Mouse (Mus musculus) spleen, postnatal 36 days (tissue): Measurements from ENCODE around the gene Ap1b1.
"Not testable (repeated sequence)": the region's sequence is repeated elsewhere in the genome, so short reads cannot be mapped to it uniquely, and the experiment has no call there.

ENCODE experiments used
- DNase-seq, 2 experiments: peaks; one replicate each; pipeline ENCODE4 v3.0.0; 2022; ENCODE audit warnings: low spot score in 2 of 2, mixed read lengths in 1 of 2

The Ap1b1 gene

DNA sequence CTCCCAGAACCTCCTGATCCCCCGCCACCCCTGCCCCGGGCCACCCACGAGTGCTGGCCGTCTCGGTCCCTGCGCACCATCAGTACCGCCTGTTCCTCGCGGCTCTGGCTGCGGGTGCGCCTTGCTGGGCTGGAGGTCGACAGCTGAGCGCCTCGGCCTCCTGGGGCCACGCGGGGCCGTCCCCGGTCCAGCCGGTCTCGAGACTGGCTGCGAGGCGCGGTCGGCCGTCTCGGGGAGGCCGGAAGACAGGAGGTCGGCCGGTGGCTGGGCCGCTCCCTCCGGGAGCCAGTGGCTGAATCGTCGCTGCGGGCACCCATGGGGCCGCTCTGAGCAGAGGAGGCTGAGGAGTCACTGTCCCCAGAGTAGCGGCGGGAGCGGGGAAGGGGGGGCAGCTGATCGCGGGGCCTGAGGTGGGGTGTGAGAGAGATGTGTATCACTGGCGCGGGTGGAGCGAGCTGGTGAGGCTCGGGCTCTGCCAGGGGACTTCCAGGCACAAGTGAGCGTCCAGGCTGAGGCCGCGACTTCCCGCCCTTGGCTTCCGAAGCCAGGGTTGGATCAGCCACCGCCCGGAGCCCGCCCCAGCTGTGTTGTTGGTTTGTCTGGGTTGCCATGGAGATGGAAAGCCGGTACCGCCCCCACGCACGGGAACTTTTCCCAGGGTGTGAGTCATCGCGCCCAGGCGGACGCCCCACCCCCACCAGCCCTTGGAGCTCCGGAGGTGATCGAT is 75.0 kb downstream of the Ap1b1 start:
- peak; percentile 66 to 67 for DNase-seq

- DNase-seq = no peak
These were observed 75.7 kb downstream of the Ap1b1 start for GRCm38 (mm10) chr11:5062326-5062725.

- no peak for DNase-seq
These were observed 76.4 kb downstream of the Ap1b1 start for GRCm38 (mm10) chr11:5062860-5063505.

DNA sequence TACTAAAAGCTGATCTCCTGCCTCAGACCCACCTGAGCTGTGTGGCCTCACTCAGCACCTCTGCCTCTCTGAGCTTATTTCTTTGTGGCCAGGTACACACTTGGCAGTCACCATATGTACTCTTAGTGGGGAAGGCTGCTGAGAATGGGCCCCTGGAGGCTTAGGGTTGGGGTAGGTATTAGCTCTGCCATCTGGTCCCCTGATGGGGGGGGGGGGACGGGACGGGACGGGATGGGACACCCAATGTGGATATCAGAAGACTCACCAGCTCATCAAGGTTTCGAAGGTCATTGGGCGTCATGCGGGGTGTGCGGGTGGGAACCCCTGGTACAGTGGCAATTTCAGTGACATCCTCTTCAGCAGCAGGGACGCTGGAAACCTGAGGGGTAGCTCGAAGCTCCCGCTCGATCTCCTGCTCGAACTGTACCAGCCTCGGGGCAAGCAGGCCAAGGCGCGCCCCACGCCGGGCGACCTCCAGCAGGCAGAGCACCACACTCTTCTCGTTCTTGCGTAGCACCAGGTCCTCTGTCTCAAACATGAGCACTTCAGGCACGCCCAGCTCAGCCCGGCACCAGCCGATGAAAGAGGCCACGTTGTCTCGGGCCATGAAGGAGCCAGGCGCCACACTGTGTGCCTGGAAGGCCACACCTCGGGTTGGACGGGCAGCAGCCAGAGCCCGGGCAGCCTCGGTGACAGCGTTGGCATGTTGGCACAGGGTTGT is 77.1 kb downstream of the Ap1b1 start:
- DNase-seq = no peak

DNA sequence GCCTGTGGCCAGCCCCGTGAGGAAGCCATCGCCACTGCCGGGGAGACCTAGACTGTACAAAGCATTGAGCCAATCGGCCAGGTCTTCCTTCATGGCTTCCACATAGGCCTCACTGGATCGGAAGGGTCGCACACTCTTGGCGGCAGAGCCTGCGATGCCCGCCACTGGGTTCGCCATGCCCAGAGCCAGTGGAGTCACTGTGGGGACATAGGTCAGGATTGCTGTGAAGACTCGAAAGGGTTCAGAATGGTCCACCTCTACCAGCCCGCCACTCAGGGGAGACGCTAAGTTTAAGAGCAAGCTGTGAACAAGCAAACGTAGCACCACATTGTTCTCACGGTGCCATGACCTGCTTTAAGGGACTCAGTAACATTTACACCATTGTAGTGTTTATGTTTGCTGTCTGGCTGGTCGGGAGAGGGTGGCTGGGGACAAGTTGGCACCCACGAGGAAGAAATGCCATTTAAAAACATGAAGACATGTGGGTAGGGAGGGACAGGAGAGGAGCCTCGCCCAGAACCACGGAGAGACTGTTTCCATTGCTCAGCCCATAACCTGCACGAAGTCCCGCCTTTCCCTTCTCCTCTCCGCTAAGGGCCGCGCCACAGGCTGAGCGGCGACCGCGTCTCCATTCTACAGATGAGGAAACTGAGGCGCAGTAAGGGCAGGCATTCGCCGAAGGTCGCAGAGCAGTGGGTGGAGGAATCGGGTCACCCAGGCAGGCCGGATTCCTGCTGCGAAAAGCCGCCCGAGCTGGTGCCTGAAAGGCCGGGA is 77.8 kb downstream of the Ap1b1 start:
- DNase-seq = no peak

- peak; percentile 53 to 67 for DNase-seq
These were observed 78.6 kb downstream of the Ap1b1 start, which contains the start of gene Gas2l1 for GRCm38 (mm10) chr11:5065056-5065821. Gas2l1 (minus strand) TSS chr11:5065327.

- DNase-seq = no peak
These were observed 80.4 kb downstream of the Ap1b1 start for GRCm38 (mm10) chr11:5067063-5067462.

GRCm38 (mm10) chr11:5068126-5068971 is 81.7 kb downstream of the Ap1b1 start:
- DNase-seq = no peak

DNA sequence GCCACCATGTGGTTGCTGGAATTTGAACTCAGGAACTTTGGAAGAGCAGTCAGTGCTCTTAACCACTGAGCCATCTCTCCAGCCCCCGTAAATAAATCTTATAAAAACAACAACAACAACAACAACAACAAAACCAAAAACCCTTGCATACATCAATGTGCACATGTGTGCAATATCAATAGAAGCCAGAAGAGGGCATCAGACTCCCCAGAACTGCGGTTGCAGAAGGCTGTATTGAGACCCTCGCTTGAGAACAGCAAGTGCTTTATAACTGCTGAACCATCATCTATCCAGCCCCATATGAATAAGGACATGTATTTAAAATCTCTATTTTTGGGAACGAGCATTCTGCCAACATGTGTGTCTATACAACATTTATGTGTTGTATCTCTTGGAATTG is 88.3 kb downstream of the Ap1b1 start:
- no peak for DNase-seq

- no peak for DNase-seq
These were observed 89.1 kb downstream of the Ap1b1 start for GRCm38 (mm10) chr11:5075760-5076159.

DNA sequence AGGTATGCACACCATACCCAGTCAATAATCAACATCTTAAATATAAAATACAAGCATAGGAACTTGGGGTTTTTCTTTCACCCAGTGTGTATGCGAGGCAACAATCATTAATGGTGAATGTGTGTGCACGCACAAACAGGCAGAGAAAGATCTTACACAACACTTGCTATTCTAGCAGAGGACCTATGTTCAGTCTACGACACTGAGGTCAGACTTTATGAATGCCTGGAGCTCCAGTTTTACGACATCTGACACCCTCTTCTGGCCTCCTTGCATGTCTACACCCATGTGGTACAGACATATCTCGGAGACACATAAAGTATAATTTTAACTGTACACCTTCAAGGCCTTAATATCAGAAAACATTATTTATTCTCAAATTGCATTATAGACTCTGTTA is 90.2 kb downstream of the Ap1b1 start:
- DNase-seq = not testable (repeated sequence)

GRCm38 (mm10) chr11:5089147-5089546 is 102.5 kb downstream of the Ap1b1 start:
- no peak for DNase-seq

DNA sequence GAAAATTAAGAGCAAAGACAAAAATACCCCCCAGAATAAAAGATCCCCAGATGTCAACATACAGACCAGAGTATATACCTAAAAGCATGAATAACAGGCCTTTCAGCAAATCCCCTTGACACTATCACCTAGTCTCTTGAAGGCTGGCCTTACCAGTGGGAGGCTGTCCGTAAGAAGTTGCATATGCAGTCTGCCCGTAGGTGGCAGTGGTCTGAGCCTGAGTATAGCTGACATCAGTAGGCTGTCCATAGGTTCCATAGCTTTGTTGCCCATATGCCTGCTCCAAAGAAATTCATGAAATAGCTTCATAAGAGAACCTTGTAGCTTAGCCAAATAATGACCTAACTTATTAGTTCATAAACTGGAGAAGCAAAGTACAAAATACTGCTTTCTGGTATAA is 105.1 kb downstream of the Ap1b1 start:
- no peak for DNase-seq
